Mouse (Mus musculus): ENCODE measurements at regions not wholly inside any gene's neighbourhood (a gene's known extent, or its start where the extent isn't known, plus 50 kb on each side); places are given as distances from the start of the nearest gene placed in this dataset.

GRCm38 (mm10) chr2:79096532-79097251 lies 158.5 kb upstream of the Itga4 start:
- TF ChIP-seq CTCF (IDR thresholded peaks at IDR 0.05; ENCODE audit: low read depth) (no peak), EP300 (IDR thresholded peaks at IDR 0.05; ENCODE audit: low read depth) (no peak)
